22 mouse cellular contexts compared by ENCODE assay signal in the genomic region with DNA sequence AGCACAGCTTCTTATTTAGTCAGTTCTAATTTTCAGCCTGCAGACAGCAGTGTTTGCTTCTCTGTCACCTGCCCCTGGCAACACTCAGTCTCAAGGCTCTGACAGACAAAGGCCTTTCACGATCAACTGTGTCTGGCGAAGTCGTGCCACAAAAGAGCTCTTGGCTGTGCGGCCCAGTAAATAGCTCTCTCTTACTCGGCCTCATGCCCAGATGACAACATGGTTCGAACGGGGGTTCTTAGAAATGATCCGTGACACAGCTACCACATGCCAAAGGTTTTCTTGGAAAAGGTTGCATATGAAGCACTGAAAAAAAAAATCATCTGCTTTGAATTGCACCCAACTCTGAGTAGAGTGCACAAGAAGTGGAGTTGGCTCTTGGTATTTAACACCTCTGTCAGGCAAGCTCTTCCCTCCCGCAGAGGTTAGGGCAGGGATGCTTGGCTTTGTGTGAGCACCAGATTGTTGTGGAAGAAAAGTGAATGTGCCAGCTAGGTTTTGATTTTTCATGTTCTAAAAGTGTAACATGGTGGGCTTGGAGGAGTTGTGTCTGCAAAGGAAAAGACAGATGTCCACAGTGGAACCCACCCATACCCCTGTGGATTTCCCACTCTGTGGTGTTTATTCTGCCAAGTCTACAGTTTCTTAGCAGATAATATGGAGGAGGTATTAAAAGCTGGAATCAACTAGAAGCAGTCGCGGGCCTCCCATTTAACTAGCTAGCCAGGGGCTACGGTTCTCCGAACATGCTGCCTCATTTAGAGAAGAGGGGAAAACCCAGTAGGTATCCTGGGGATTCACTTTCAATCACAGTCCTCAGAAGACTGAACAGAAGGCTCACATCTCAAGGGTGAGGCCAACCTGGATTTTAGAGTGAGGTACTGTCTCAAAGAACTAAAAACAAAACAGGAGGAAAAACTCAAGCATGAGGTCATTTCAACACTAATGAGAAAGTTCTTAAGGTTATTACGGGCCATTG.
DNase-seq lines count a peak whose midpoint lies in the region; ATAC-seq and TF ChIP-seq lines count a peak whose summit lies in the region.
"Had no signal": no experiment of that assay in that cellular context is flagged by ENCODE, and none has a peak within 500 bp of the region (broad histone marks: within the 10 kb centered on the region; RNA-seq: fewer than 3 reads in every experiment).

No protein-coding gene starts in this region.

- no peak for TF ChIP-seq CTCF in midbrain, postnatal 0 days (IDR thresholded peaks at IDR 0.05)

- H3K27ac ChIP-seq in midbrain, postnatal 0 days (ENCODE audit: low read depth, low read length): no peak overlapping the region
- no peak overlapping the region for H3K27ac ChIP-seq in midbrain, embryonic 15.5 days
- no peak overlapping the region for H3K27ac ChIP-seq in kidney, embryonic 14.5 days (ENCODE audit: low read depth, low read length)
- H3K27ac ChIP-seq: embryonic facial prominence, embryonic 12.5 days; heart, embryonic 10.5 days; hindbrain, embryonic 15.5 days; neural tube, embryonic 15.5 days had no signal

- no peaks in the 10 kb centered on the region for H3K9me3 ChIP-seq in midbrain, postnatal 0 days (ENCODE audit: low read length)
- 0 out of 2 replicates have a peak, but pooled peaks cover 6% of the 10 kb centered on the region for H3K9me3 ChIP-seq in midbrain, embryonic 15.5 days
- H3K9me3 ChIP-seq in kidney, embryonic 14.5 days (ENCODE audit: control insufficient read depth, low read length): no peaks in the 10 kb centered on the region
- H3K9me3 ChIP-seq: embryonic facial prominence, embryonic 12.5 days; heart, embryonic 10.5 days; hindbrain, embryonic 15.5 days; neural tube, embryonic 15.5 days had no signal

- no peak for ATAC-seq in midbrain, postnatal 0 days (ENCODE audit: low FRiP score)
- no peak for ATAC-seq in midbrain, embryonic 15.5 days (replicated peaks)
- no peak for ATAC-seq in granulocyte monocyte progenitor cell, adult 5-6 weeks (replicated peaks; ENCODE audit: poor library complexity, severe bottlenecking)
- ATAC-seq in kidney, embryonic 14.5 days (ENCODE audit: low FRiP score, low TSS enrichment): no peak

- no peaks in the 10 kb centered on the region for H3K27me3 ChIP-seq in midbrain, postnatal 0 days (ENCODE audit: insufficient read depth, low read length)
- no peaks in the 10 kb centered on the region for H3K27me3 ChIP-seq in midbrain, embryonic 15.5 days (replicated peaks)
- H3K27me3 ChIP-seq in kidney, embryonic 14.5 days (ENCODE audit: control insufficient read depth, insufficient read depth, low read length): no peaks in the 10 kb centered on the region
- H3K27me3 ChIP-seq: embryonic facial prominence, embryonic 12.5 days; hindbrain, embryonic 15.5 days; neural tube, embryonic 15.5 days had no signal

- no peak overlapping the region for H3K9ac ChIP-seq in midbrain, postnatal 0 days (replicated peaks; ENCODE audit: low read length, poor library complexity, severe bottlenecking)
- H3K9ac ChIP-seq in midbrain, embryonic 15.5 days: no peak overlapping the region
- H3K9ac ChIP-seq in kidney, embryonic 14.5 days (ENCODE audit: low read depth, low read length): no peak overlapping the region
- H3K9ac ChIP-seq: embryonic facial prominence, embryonic 12.5 days; hindbrain, embryonic 15.5 days; neural tube, embryonic 15.5 days had no signal

- H3K4me2 ChIP-seq in midbrain, postnatal 0 days (ENCODE audit: low read depth, low read length, poor library complexity, severe bottlenecking): no peak overlapping the region
- no peak overlapping the region for H3K4me2 ChIP-seq in midbrain, embryonic 15.5 days
- no peak overlapping the region for H3K4me2 ChIP-seq in kidney, embryonic 14.5 days (replicated peaks; ENCODE audit: low read depth, low read length)
- H3K4me2 ChIP-seq: embryonic facial prominence, embryonic 12.5 days; hindbrain, embryonic 15.5 days; liver, embryonic 11.5 days; neural tube, embryonic 15.5 days had no signal

- no peaks in the 10 kb centered on the region; the same call in 1 of the 2 replicates for H3K4me1 ChIP-seq in midbrain, postnatal 0 days (ENCODE audit: insufficient read depth, low read length)
- no peaks in the 10 kb centered on the region for H3K4me1 ChIP-seq in midbrain, embryonic 15.5 days
- H3K4me1 ChIP-seq in kidney, embryonic 14.5 days (ENCODE audit: control insufficient read depth, insufficient read depth, low read length): no peaks in the 10 kb centered on the region
- H3K4me1 ChIP-seq: embryonic facial prominence, embryonic 12.5 days; heart, embryonic 10.5 days; hindbrain, embryonic 15.5 days; neural tube, embryonic 15.5 days had no signal

- H3K4me3 ChIP-seq in midbrain, postnatal 0 days (ENCODE audit: low read depth, low read length): no peak overlapping the region
- no peak overlapping the region for H3K4me3 ChIP-seq in midbrain, embryonic 15.5 days
- no peak overlapping the region for H3K4me3 ChIP-seq in kidney, embryonic 14.5 days (ENCODE audit: low read length)
- H3K4me3 ChIP-seq: embryonic facial prominence, embryonic 12.5 days; heart, embryonic 10.5 days; hindbrain, embryonic 15.5 days; myocyte; neural tube, embryonic 15.5 days had no signal

- DNase-seq in adrenal gland, adult 8-10 months: peak; percentile 4
- no peak for DNase-seq in adrenal gland, adult 18-20 months (ENCODE audit: low spot score in 2 of 2)
- peak; percentile 78 for DNase-seq in heart, adult 11 months
- DNase-seq in heart, postnatal 4 days: no peak
- peak; percentile 57 for DNase-seq in midbrain, postnatal 0 days (ENCODE audit: low spot score)
- DNase-seq: gastrocnemius, postnatal 25 days; heart, postnatal 10 days; kidney, adult 11 months; kidney, postnatal 14 days; lung, adult 2 months; lung, postnatal 36 days; right cerebral cortex, postnatal 4 days; thymus, postnatal 25 days had no signal

- 65% methylated on average over 14 of the region's 14 CpGs for WGBS in midbrain, postnatal 0 days
- WGBS in midbrain, embryonic 15.5 days: 63% methylated on average over 14 of the region's 14 CpGs
- WGBS in kidney, embryonic 14.5 days: 90% methylated on average over 14 of the region's 14 CpGs

- no peaks in the 10 kb centered on the region for H3K36me3 ChIP-seq in midbrain, postnatal 0 days (ENCODE audit: insufficient read depth, low read length)
- no peaks in the 10 kb centered on the region for H3K36me3 ChIP-seq in midbrain, embryonic 15.5 days (replicated peaks)
- no peaks in the 10 kb centered on the region for H3K36me3 ChIP-seq in kidney, embryonic 14.5 days (ENCODE audit: control insufficient read depth, insufficient read depth, low read length)
- H3K36me3 ChIP-seq: embryonic facial prominence, embryonic 12.5 days; heart, embryonic 10.5 days; hindbrain, embryonic 15.5 days; neural tube, embryonic 15.5 days had no signal

Comparison
In these comparisons a context has a peak if more than half of its experiments do, and no peak if none do; other contexts are left out.
1. DNase-seq: peak in adrenal gland, adult 8-10 months (single experiment), heart, adult 11 months (single experiment) and midbrain, postnatal 0 days (single experiment); none in adrenal gland, adult 18-20 months (0 of 2) and heart, postnatal 4 days (single experiment).